ENCODE assay signal across 9 mouse cellular contexts in genomic region chr19:10740641-10741440, GRCm38 (mm10). TPM values are rescaled to one million over a fixed set of nuclear protein-coding genes. Genes with fewer than 3 reads are reported as not detected.
DNase-seq lines count a peak whose midpoint lies in the region; ATAC-seq and TF ChIP-seq lines count a peak whose summit lies in the region.
"Had no signal": no experiment of that assay in that cellular context is flagged by ENCODE, and none has a peak within 500 bp of the region (broad histone marks: within the 10 kb centered on the region; RNA-seq: fewer than 3 reads in every experiment).

No protein-coding gene starts in this region.

- H3K36me3 ChIP-seq in lung, postnatal 0 days (ENCODE audit: insufficient read depth, low read length), result no peaks in the 10 kb centered on the region
- H3K36me3 ChIP-seq: midbrain, embryonic 12.5 days had no signal

- peak; percentile 41 to 67 for DNase-seq in urinary bladder, adult 18-20 months (ENCODE audit: low spot score in 2 of 2)
- DNase-seq in urinary bladder, postnatal 10 days (ENCODE audit: low spot score), result no peak
- DNase-seq in fat pad, adult 2 months (ENCODE audit: extremely low read depth, low read depth, low spot score), result peak; percentile 28
- peak; percentile 54 for DNase-seq in lung, postnatal 0 days (ENCODE audit: low spot score)
- DNase-seq in urinary bladder, postnatal 36 days (ENCODE audit: low spot score in 2 of 2), result peak; percentile 53 to 55
- DNase-seq in cerebellum, adult 9-10 months, result no peak

- H3K27ac ChIP-seq in lung, postnatal 0 days (ENCODE audit: low read length), result no peak overlapping the region
- H3K27ac ChIP-seq: midbrain, embryonic 12.5 days had no signal

- H3K9ac ChIP-seq in lung, postnatal 0 days (replicated peaks; ENCODE audit: low read depth), result no peak overlapping the region
- H3K9ac ChIP-seq: midbrain, embryonic 12.5 days had no signal

- peak; percentile 70 for ATAC-seq in lung, postnatal 0 days
- ATAC-seq in megakaryocyte-erythroid progenitor cell, adult 5-6 weeks (replicated peaks; ENCODE audit: low FRiP score, low TSS enrichment, poor library complexity, severe bottlenecking), result no peak

- no peak for TF ChIP-seq CTCF in lung, postnatal 0 days (IDR thresholded peaks at IDR 0.05)

- H3K27me3 ChIP-seq in lung, postnatal 0 days (replicated peaks; ENCODE audit: insufficient read depth, low read length), result no peaks in the 10 kb centered on the region
- H3K27me3 ChIP-seq: midbrain, embryonic 12.5 days had no signal

- H3K4me1 ChIP-seq in lung, postnatal 0 days (ENCODE audit: insufficient read depth, low read depth, low read length), result no peaks in the 10 kb centered on the region; the same call in 1 of the 2 replicates
- H3K4me1 ChIP-seq: midbrain, embryonic 12.5 days had no signal

- H3K9me3 ChIP-seq in lung, postnatal 0 days (ENCODE audit: low read length), result no peaks in the 10 kb centered on the region
- H3K9me3 ChIP-seq: midbrain, embryonic 12.5 days had no signal

- 24% methylated on average over 11 of the region's 11 CpGs for WGBS in lung, postnatal 0 days

- no peak overlapping the region for H3K4me2 ChIP-seq in lung, postnatal 0 days (replicated peaks; ENCODE audit: low read depth, low read length)
- H3K4me2 ChIP-seq: midbrain, embryonic 12.5 days had no signal

- TF ChIP-seq EP300 in lung, postnatal 0 days (IDR thresholded peaks at IDR 0.05), result no peak

- no peak overlapping the region for H3K4me3 ChIP-seq in lung, postnatal 0 days (ENCODE audit: low read depth, low read length)
- H3K4me3 ChIP-seq: midbrain, embryonic 12.5 days had no signal

RNA-seq across cellular contexts. Expression of gene Cd5, which starts 2.0 kb away (rescaled TPM):
- 0.48 and 0.68 TPM in 2 replicates for polyA plus RNA-seq in lung, postnatal 0 days (2015; fragmentation: Nextera tagmentation; extraction: Ambion mirVana)
- 3.2 and 3.7 TPM in 2 replicates for total RNA-seq in megakaryocyte-erythroid progenitor cell, adult 5-6 weeks (2014; fragmentation: Nextera tagmentation)
- total RNA-seq in megakaryocyte-erythroid progenitor cell, adult 5-6 weeks (2017), result not detected in 2 replicates
- polyA plus RNA-seq: intestine, embryonic 14.5 days had no signal

RNA-seq across cellular contexts. Expression of gene Vps37c, which starts 52.3 kb away (rescaled TPM):
- 23.4 and 25.2 TPM in 2 replicates for polyA plus RNA-seq in lung, postnatal 0 days (2015; fragmentation: Nextera tagmentation; extraction: Ambion mirVana)
- total RNA-seq in megakaryocyte-erythroid progenitor cell, adult 5-6 weeks (2014; fragmentation: Nextera tagmentation), result 18.3 and 20.2 TPM in 2 replicates
- 6.9 and 7.8 TPM in 2 replicates for total RNA-seq in megakaryocyte-erythroid progenitor cell, adult 5-6 weeks (2017)

Comparison
In these comparisons a context has a peak if more than half of its experiments do, and no peak if none do; other contexts are left out.
1. DNase-seq: peak in urinary bladder, adult 18-20 months (2 of 2), fat pad, adult 2 months (single experiment), lung, postnatal 0 days (single experiment) and urinary bladder, postnatal 36 days (2 of 2); none in urinary bladder, postnatal 10 days (single experiment) and cerebellum, adult 9-10 months (single experiment).